Mouse (Mus musculus): ENCODE data around the gene Dnajc30.

Dnajc30 gene

DNA sequence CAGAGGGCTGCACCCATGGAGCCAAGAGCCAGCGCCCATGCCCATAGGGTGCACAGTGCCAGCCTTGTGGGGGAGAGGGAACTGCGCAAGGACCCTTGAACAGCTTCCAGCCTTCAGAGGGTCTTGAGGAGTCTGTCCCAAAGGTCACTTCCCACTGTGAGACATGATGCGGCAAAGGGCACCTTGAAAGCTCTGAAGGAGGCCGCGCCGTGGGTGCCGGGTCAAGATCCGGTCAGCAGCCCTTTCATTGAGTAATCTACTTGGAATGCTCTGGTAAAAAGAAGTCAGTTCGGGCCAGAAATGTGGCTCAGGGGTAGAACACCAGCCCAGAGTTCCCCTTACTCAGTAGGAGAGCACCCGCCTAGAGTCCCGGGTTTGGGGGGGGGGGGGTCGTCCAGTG lies 49.8 kb downstream of the Dnajc30 start:
- ChIA-PET POLR2A (interaction anchor here in 3 of 4 experiments (0.6 to 2.6 kb wide), 9 partner anchors 12 to 938 kb away, joined by 3 to 9 read pairs (median 5); partner anchors contain the start of genes Abhd11 (in 1 of the 3), Cldn3 (in 1 of the 3) and Tbl2 (in 1 of the 3)), CTCF (interaction anchor here in 3 of 4 experiments (0.6 to 1.3 kb wide), 7 partner anchors 21 to 620 kb away, joined by 3 to 10 read pairs (median 3); no protein-coding TSS in a partner anchor)

DNA sequence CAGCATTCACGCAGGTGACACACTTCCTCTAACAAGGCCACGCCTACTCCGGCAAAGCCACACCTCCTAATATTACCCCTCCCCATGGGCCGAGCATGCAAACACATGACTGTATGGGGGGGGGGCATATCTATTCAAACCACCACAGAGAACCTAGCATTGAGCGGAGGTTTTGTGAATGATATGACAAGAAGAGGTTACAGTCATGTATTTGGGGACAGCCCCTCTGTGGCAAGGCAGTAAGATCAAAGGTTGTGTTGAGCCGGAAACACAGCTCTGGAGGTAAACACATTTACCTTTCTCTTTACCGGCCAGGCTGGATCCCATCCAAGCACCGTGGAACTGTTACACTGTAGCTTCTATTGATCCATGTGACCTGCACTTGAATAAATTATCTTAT lies 51.2 kb downstream of the Dnajc30 start:
- CTCF ChIA-PET: interaction anchor here in 3 of 4 experiments (0.5 to 3.1 kb wide), 8 partner anchors 8 to 208 kb away, joined by 3 to 9 read pairs (median 4); partner anchors contain the start of gene Stx1a (in 1 of the 3)
- POLR2A ChIA-PET: interaction anchor here in 2 of 4 experiments (0.9 to 2.6 kb wide), 8 partner anchors 9 to 172 kb away, joined by 3 to 7 read pairs (median 4); partner anchors contain the start of genes Cldn3 (in 1 of the 2) and Tbl2 (in 1 of the 2)

Data from embryonic stem cell, embryonic (primary cell).